Mouse (Mus musculus) testis, postnatal 14 days (tissue): ENCODE results near the gene Kcnab3.

Experiments
- DNase-seq: peaks from one replicate; pipeline ENCODE4 v3.0.0; 2021; ENCODE audit warnings: low spot score

Gene Kcnab3

GRCm38 (mm10) chr11:69369990-69370816, 44.1 kb downstream of the Kcnab3 start:
- no peak for DNase-seq

GRCm38 (mm10) chr11:69370817-69371215, 44.8 kb downstream of the Kcnab3 start:
- no peak for DNase-seq

GRCm38 (mm10) chr11:69371601-69372000, 45.5 kb downstream of the Kcnab3 start:
- no peak for DNase-seq

- DNase-seq, result peak; percentile 33
Observed at GRCm38 (mm10) chr11:69372056-69372779, 46.2 kb downstream of the Kcnab3 start.

- DNase-seq, result no peak
Observed at GRCm38 (mm10) chr11:69372780-69373170, 46.7 kb downstream of the Kcnab3 start.

GRCm38 (mm10) chr11:69373223-69373965, 47.3 kb downstream of the Kcnab3 start:
- DNase-seq, result no peak

GRCm38 (mm10) chr11:69375646-69376045, 49.6 kb downstream of the Kcnab3 start:
- no peak for DNase-seq

- DNase-seq, result no peak
Observed at GRCm38 (mm10) chr11:69377766-69378165, 51.7 kb downstream of the Kcnab3 start.

GRCm38 (mm10) chr11:69379600-69379999, 53.5 kb downstream of the Kcnab3 start:
- no peak for DNase-seq

- no peak for DNase-seq
Observed at GRCm38 (mm10) chr11:69381356-69381755, 55.3 kb downstream of the Kcnab3 start.
